Mouse (Mus musculus): ENCODE data around the gene Gatm.

The Gatm gene

GRCm38 (mm10) chr2:122608820-122609219 lies 2.3 kb downstream of the Gatm start:
- DNase-seq (ENCODE audit: low read depth, low spot score) = no peak

DNA sequence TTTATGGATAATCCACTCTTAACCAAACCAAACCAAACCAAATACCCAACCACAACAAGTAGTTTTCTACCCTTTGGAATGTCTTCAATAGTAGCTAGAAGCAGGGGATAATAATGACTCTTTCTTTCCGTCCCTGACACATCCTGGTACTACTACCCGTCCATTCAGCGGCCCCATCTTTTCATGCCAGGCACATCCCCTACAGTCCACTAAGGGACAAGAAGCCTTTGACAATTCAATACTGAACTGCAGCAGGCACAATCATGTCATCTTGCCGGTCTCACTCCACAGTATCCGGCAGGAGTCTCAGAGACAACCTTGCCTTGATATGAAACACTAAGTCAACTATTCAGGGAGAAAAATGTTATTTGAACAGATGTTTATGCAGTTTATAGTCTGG lies 5.3 kb downstream of the Gatm start:
- DNase-seq (ENCODE audit: low read depth, low spot score) = no peak

- DNase-seq (ENCODE audit: low read depth, low spot score) = no peak
Observed at GRCm38 (mm10) chr2:122601354-122601753, 9.7 kb downstream of the Gatm start.

- no peak for DNase-seq (ENCODE audit: low read depth, low spot score)
Observed at GRCm38 (mm10) chr2:122599736-122600135, 11.4 kb downstream of the Gatm start.

- DNase-seq (ENCODE audit: low read depth, low spot score) = no peak
Observed at GRCm38 (mm10) chr2:122595461-122595860, 15.6 kb downstream of the Gatm start.

GRCm38 (mm10) chr2:122591213-122591612 lies 19.9 kb downstream of the Gatm start:
- no peak for DNase-seq (ENCODE audit: low read depth, low spot score)

- no peak for DNase-seq (ENCODE audit: low read depth, low spot score)
Observed at GRCm38 (mm10) chr2:122590351-122590750, 20.8 kb downstream of the Gatm start.

DNA sequence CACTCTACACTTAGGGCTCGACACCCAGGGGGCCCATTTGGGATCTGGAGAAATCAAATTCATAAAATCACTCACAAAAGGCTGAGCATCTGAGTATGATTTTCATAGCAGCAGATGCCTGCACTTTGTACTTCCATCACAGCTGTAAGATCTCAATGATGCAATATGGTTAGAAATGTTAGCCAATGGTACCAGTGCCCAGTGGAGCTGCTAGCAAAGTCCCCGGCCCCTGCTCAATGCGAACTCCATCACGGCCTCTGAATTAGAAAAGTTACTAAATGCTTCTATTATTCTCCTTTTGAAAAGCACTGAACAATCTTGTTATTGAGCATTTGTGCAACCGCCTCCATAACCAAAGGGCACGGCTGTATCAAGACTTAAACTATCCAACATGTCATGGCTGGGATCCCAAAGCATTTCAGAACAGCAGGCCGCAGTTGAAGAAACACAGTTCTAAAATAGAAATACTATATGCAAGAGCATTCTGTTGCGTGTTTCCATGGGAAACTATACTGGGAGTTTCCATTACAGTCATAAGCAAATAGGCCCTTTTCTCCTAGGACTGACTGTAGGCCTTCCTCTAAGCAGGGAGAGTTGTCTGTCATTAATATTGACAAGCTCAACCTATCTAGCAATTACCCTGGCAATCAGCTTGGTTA lies 23.1 kb downstream of the Gatm start:
- DNase-seq (ENCODE audit: low read depth, low spot score) = no peak

DNA sequence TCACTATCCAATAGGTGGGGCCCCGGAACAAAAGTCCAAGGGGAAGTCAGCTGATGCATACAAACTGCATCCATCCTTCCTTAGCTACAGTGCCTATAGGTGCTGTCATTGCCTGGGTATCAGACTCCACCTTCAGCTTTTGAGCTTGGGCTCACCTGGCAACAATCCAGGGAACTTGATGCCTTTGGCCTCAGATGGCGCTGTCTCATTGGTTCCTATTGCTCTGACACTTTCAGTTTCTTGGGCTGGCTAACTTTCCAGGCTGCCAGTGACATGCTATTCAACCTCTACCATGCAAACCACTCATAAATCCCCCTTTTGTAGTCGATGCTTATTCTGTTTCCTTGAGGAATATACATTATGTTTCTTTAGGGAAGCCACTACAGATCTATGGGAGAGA lies 24.8 kb downstream of the Gatm start:
- DNase-seq (ENCODE audit: low read depth, low spot score) = no peak

GRCm38 (mm10) chr2:122582324-122582723 lies 28.8 kb downstream of the Gatm start:
- DNase-seq (ENCODE audit: low read depth, low spot score) = no peak

GRCm38 (mm10) chr2:122581361-122582017 lies 29.6 kb downstream of the Gatm start:
- no peak for DNase-seq (ENCODE audit: low read depth, low spot score)

DNA sequence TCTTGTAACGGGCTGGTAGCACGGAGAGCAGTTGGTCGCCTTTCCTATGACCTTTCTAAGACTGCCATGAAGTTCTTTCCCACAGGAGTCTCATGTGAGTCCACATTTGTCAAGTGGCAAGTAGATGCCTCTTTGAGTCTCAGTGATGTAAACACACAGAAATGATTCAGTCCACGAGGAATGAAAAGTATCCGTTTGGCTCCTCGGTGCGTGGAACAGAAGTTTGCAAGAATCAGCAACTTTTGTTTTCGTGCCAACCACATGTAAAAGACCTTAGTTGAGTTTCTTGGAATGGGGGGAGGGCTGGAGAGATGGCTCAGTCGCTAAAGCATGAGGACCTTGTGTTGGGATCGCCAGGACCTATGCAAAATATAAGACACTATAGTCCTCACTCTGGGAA lies 30.7 kb downstream of the Gatm start:
- DNase-seq (ENCODE audit: low read depth, low spot score) = no peak

GRCm38 (mm10) chr2:122577316-122577715 lies 33.8 kb downstream of the Gatm start:
- DNase-seq (ENCODE audit: low read depth, low spot score) = no peak

- no peak for DNase-seq (ENCODE audit: low read depth, low spot score)
Observed at GRCm38 (mm10) chr2:122576295-122576694, 34.8 kb downstream of the Gatm start.

DNA sequence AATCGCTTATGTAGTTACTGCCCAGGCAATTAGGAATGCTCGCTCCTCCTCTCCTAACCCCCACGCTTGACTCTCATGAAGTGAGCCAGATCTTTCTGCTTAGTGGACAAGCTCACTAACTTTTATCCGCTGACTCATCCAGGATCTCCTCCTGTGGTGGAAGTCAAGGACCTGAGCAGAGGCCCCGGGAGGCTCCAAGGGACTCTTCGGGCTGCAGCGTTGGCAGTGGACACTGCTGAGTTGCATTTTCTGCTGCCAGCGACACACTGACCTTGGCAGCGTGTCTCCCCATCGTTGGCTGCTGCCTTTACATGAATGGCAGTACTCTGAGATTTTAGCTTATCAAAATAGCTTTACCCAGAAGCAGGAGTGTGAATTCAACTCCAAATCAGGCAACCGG lies 35.6 kb downstream of the Gatm start:
- DNase-seq (ENCODE audit: low read depth, low spot score) = no peak

DNA sequence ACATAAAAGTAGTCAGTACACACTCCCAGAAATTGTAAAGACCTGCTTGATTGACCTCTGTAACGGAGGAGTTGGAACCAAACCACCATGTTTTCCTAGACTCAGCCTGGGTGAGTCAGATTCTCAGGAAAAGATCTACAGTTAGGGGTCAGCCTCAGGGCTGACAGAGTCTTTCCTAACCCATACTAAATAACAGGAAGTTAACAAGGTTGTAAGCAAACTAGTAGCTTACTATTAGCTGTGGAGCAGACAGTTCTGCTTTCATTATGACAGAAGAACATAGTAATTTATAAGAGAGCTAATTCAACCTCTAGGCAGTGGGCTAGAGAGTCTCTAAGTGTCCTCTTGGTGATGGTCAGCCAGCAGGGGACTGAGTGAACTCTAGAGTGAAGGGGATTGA lies 38.7 kb downstream of the Gatm start:
- DNase-seq (ENCODE audit: low read depth, low spot score) = no peak

DNA sequence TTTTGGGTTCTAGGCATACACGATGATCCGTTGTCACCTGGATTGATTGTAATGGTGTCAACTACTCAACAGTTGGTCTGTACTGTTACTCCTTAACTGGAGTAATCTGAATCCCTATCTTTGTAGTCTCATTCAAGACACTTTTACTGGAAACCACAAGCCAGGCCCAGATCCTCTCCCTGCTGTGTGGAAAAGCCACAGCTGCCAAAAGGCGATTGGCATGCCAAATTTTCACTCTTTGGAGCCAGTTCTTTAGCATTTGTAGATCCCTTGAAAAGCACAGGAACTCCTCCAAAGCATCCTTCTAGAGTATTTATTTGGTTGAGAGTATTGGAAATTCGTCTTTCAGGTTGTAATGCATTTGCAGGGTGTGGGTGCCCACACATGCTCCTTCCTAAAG lies 39.8 kb downstream of the Gatm start:
- no peak for DNase-seq (ENCODE audit: low read depth, low spot score)

DNA sequence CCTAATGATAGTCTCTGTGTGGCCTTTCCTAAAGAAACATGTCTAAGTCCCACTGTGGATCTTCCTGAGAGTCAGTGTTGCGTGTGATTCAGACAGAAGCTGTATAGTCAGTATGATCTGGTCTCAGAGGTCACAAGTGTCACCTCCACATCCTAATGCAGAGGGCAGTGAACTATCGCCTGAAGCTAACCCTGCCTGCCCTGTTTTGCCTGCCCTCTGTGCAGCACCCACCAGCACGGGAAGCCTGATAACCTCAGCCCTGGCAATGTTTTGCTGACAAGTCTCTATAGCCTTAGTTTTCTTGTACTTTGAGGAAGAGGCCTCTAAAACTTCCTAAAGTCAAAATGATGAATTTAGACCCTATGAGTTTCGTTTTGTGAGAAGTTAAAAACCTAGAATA lies 40.7 kb downstream of the Gatm start:
- DNase-seq (ENCODE audit: low read depth, low spot score) = no peak

- no peak for DNase-seq (ENCODE audit: low read depth, low spot score)
Observed at GRCm38 (mm10) chr2:122569439-122569838, 41.7 kb downstream of the Gatm start.

DNA sequence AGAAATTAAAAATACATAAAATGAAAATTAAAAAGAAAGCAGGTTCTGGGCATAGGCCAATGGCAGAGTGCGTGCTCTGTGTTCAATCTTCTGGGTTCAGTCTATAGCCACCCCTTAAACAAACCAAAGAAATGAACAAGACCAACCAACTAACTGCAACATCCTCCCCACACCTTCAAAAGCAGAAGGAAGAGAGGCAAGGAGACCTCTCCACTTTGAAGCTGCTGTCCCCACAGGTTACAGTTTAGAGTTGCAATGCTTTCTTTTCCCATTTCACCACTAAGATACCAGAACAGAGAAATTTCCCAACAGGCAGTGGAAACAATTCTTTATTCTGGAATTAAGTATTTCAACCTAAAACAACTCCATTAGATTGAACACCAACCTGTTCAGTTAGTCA lies 48.9 kb downstream of the Gatm start:
- DNase-seq (ENCODE audit: low read depth, low spot score) = no peak

- DNase-seq (ENCODE audit: low read depth, low spot score) = no peak
Observed at GRCm38 (mm10) chr2:122561221-122561620, 49.9 kb downstream of the Gatm start.

- peak; percentile 57 for DNase-seq (ENCODE audit: low read depth, low spot score)
Observed at GRCm38 (mm10) chr2:122558317-122558716, 52.8 kb downstream of the Gatm start.

Measured in telencephalon, adult 2 months (tissue).